11 mouse cellular contexts compared by ENCODE assay signal in genomic region chr4:133469122-133469521, GRCm38 (mm10). TPM values are rescaled to one million over a fixed set of nuclear protein-coding genes. Genes with fewer than 3 reads are reported as not detected.
DNase-seq lines count a peak whose midpoint lies in the region; ATAC-seq lines count a peak whose summit lies in the region.
"Had no signal": no experiment of that assay in that cellular context is flagged by ENCODE, and none has a peak within 500 bp of the region (broad histone marks: within the 10 kb centered on the region; RNA-seq: fewer than 3 reads in every experiment).

No protein-coding gene starts in this region.

- ATAC-seq in common myeloid progenitor, adult 5-6 weeks (replicated peaks; ENCODE audit: low read depth, poor library complexity, severe bottlenecking): peak; percentile 27; the same call in 1 of the 2 replicates
- 0 out of 2 replicates have a peak, but pooled peaks have one; percentile 29 for ATAC-seq in megakaryocyte-erythroid progenitor cell, adult 5-6 weeks (replicated peaks; ENCODE audit: low FRiP score, low TSS enrichment, poor library complexity, severe bottlenecking)
- ATAC-seq in granulocyte monocyte progenitor cell, adult 5-6 weeks (replicated peaks; ENCODE audit: poor library complexity, severe bottlenecking): no peak; the same call in 1 of the 2 replicates
- ATAC-seq: Patski had no signal

- peak; percentile 24 for DNase-seq in kidney, adult 18-20 months
- DNase-seq in kidney, postnatal 4 days: no peak
- no peak for DNase-seq in hindbrain, embryonic 10.5 days (ENCODE audit: low spot score)
- DNase-seq in layer of hippocampus, adult 9-11 months: no peak
- DNase-seq in ovary, adult 18-20 months (ENCODE audit: low spot score): no peak

- peaks cover 5% of the 10 kb centered on the region for H3K9me3 ChIP-seq in hindbrain, embryonic 10.5 days

- peak overlapping the region; percentile 58; the same call in 1 of the 2 replicates for H3K4me3 ChIP-seq in hindbrain, embryonic 10.5 days

- H3K27ac ChIP-seq in hindbrain, embryonic 10.5 days: no peak overlapping the region

- peaks cover 31% of the 10 kb centered on the region for H3K27me3 ChIP-seq in hindbrain, embryonic 10.5 days (ENCODE audit: insufficient read depth, poor library complexity, severe bottlenecking)
- H3K27me3 ChIP-seq: Patski had no signal

- WGBS in hindbrain, embryonic 10.5 days: 21% methylated on average over 12 of the region's 12 CpGs

- peaks cover 21% of the 10 kb centered on the region for H3K4me1 ChIP-seq in hindbrain, embryonic 10.5 days (replicated peaks)

- no peaks in the 10 kb centered on the region for H3K36me3 ChIP-seq in hindbrain, embryonic 10.5 days

RNA-seq across cellular contexts. Expression of gene Tent5b, which starts 10.8 kb away (rescaled TPM):
- total RNA-seq in common myeloid progenitor, adult 5-6 weeks (2017): not detected in 2 replicates
- polyA plus RNA-seq in hindbrain, embryonic 10.5 days (2016; fragmentation: Nextera tagmentation; extraction: Ambion mirVana): 1.2 and 2.1 TPM in 2 replicates
- not detected in 2 replicates for total RNA-seq in megakaryocyte-erythroid progenitor cell, adult 5-6 weeks (2014; fragmentation: Nextera tagmentation)
- total RNA-seq in megakaryocyte-erythroid progenitor cell, adult 5-6 weeks (2017): 0.28 TPM in 1 of 2 replicates, not detected in the other
- total RNA-seq in granulocyte monocyte progenitor cell, adult 5-6 weeks (2014; fragmentation: Nextera tagmentation): not detected in 2 replicates
- total RNA-seq in granulocyte monocyte progenitor cell, adult 5-6 weeks (2017): not detected in 2 replicates

RNA-seq across cellular contexts. Expression of gene Trnp1, which starts 29.2 kb away (rescaled TPM):
- total RNA-seq in common myeloid progenitor, adult 5-6 weeks (2017): not detected in 2 replicates
- polyA plus RNA-seq in hindbrain, embryonic 10.5 days (2016; fragmentation: Nextera tagmentation; extraction: Ambion mirVana): 1.1 and 1.3 TPM in 2 replicates
- not detected in 2 replicates for total RNA-seq in megakaryocyte-erythroid progenitor cell, adult 5-6 weeks (2014; fragmentation: Nextera tagmentation)
- 3.9 TPM in 1 of 2 replicates, not detected in the other for total RNA-seq in megakaryocyte-erythroid progenitor cell, adult 5-6 weeks (2017)
- total RNA-seq in granulocyte monocyte progenitor cell, adult 5-6 weeks (2014; fragmentation: Nextera tagmentation): not detected in 2 replicates
- not detected in 2 replicates for total RNA-seq in granulocyte monocyte progenitor cell, adult 5-6 weeks (2017)
- total RNA-seq: neutrophil, adult 5-6 weeks had no signal

RNA-seq across cellular contexts. Expression of gene Kdf1, which starts 49.6 kb away (rescaled TPM):
- total RNA-seq in common myeloid progenitor, adult 5-6 weeks (2017): not detected in 2 replicates
- polyA plus RNA-seq in hindbrain, embryonic 10.5 days (2016; fragmentation: Nextera tagmentation; extraction: Ambion mirVana): 3.9 and 5.6 TPM in 2 replicates
- total RNA-seq in megakaryocyte-erythroid progenitor cell, adult 5-6 weeks (2014; fragmentation: Nextera tagmentation): not detected in 2 replicates
- total RNA-seq in megakaryocyte-erythroid progenitor cell, adult 5-6 weeks (2017): not detected in 2 replicates
- total RNA-seq in granulocyte monocyte progenitor cell, adult 5-6 weeks (2014; fragmentation: Nextera tagmentation): 0.32 TPM in 1 of 2 replicates, not detected in the other
- not detected in 2 replicates for total RNA-seq in granulocyte monocyte progenitor cell, adult 5-6 weeks (2017)
- total RNA-seq: layer of hippocampus, postnatal 14 days; neutrophil, adult 5-6 weeks had no signal
